Mouse (Mus musculus) midbrain, postnatal 0 days (tissue): ENCODE results near the gene Ptprg. TPM values are rescaled to one million over a fixed set of nuclear protein-coding genes. Genes with fewer than 3 reads are reported as not detected.
"Not testable (repeated sequence)": the region's sequence is repeated elsewhere in the genome, so short reads cannot be mapped to it uniquely, and the experiment has no call there.

Experiments used
- ATAC-seq: fragments of 200-750 bp; cut with Nextera tagmentation; 2 replicates; pipeline ENCODE4 v1.8.0; 2017; ENCODE audit warnings: moderate number of reproducible peaks, mild to moderate bottlenecking, moderate TSS enrichment, moderate library complexity; ENCODE audit not compliant: low FRiP score
- DNase-seq: peaks from one replicate; pipeline ENCODE4 v3.0.0-alpha.2; 2015; ENCODE audit warnings: low spot score
- H3K27ac ChIP-seq: fragments of 300-500 bp; sonication (generic); 2 replicates; pipeline ENCODE4 v1.5.1; 2014; ENCODE audit warnings: low read depth, mild to moderate bottlenecking, low read length, mixed read lengths
- H3K27me3 ChIP-seq: fragments of 300-500 bp; sonication (generic); 2 replicates; pipeline ENCODE4 v1.6.1; 2014; ENCODE audit warnings: low read length, control low read depth, mixed read lengths; ENCODE audit not compliant: insufficient read depth
- H3K36me3 ChIP-seq: fragments of 300-500 bp; sonication (generic); 2 replicates; pipeline ENCODE4 v1.6.1; 2014; ENCODE audit warnings: low read length, control low read depth, mixed read lengths; ENCODE audit not compliant: insufficient read depth
- H3K4me1 ChIP-seq: fragments of 300-500 bp; sonication (generic); 2 replicates; pipeline ENCODE4 v1.6.1; 2014; ENCODE audit warnings: mild to moderate bottlenecking, control low read depth, antibody characterized with exemption, low read length, mixed read lengths; ENCODE audit not compliant: insufficient read depth
- H3K4me2 ChIP-seq: fragments of 300-500 bp; sonication (generic); 2 replicates; pipeline ENCODE4 v1.6.1; 2014; ENCODE audit warnings: low read depth, mild to moderate bottlenecking, low read length, mixed read lengths; ENCODE audit not compliant: poor library complexity, severe bottlenecking
- H3K4me3 ChIP-seq: fragments of 300-500 bp; sonication (generic); 2 replicates; pipeline ENCODE4 v1.5.1; 2014; ENCODE audit warnings: low read depth, mild to moderate bottlenecking, low read length, moderate library complexity
- H3K9ac ChIP-seq: fragments of 300-500 bp; sonication (generic); replicated peaks from 2 replicates; pipeline ENCODE4 v1.6.1; 2014; ENCODE audit warnings: mild to moderate bottlenecking, low read length, moderate library complexity, mixed read lengths; ENCODE audit not compliant: poor library complexity, severe bottlenecking
- H3K9me3 ChIP-seq: fragments of 300-500 bp; sonication (generic); 2 replicates; pipeline ENCODE4 v1.6.1; 2016; ENCODE audit warnings: low read length, control low read depth
- CTCF ChIP-seq: IDR thresholded peaks from 2 replicates; pipeline ENCODE4 v1.5.1; 2016; ENCODE audit warnings: antibody characterized with exemption, mild to moderate bottlenecking
- WGBS: fragments of 180-500 bp; shearing (Covaris S2); extraction: QIAGEN DNeasy Blood & Tissue Kit; methylation state at CpG from one replicate; pipeline ENCODE4 v1.1.7; 2014; 5-methylcytosine and 5-hydroxymethylcytosine counted together
- polyA plus RNA-seq: library from polyadenylated mRNA; unstranded; fragments of >200 nt; fragmentation: Nextera tagmentation; extraction: Ambion mirVana; gene quantifications from 2 replicates; pipeline ENCODE4 v1.2.1, GENCODE M21; 2015
- total RNA-seq: library from RNA; depleted of rRNA; stranded (reverse); fragments of >200 nt; gene quantifications from 2 replicates; pipeline ENCODE4 v1.2.3, GENCODE M21; 2014

Gene Ptprg
- total and polyA plus RNA-seq, 2 experiments from 2014 or later = 25.7 to 84.9 TPM

DNA sequence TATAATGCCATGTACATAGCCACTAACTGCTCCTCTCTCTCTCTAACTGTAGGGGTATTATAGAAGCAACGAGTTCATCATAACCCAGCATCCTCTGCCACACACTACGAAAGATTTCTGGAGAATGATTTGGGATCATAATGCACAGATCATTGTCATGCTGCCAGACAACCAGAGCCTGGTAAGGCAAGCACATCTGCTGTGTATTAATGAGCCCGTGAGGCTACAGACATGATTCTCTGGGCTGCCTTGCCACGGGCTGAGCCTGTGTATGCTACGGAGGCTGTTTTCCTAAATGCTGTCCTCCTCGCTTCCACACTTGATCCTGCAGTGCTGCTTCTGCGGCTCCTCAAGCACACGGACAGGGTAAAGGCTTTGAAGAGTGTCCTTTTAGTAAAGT is 667.2 kb downstream of the Ptprg start:
- Histone ChIP-seq H3K27me3 (no peaks in the 10 kb centered on the region), H3K36me3 (0 out of 2 replicates have a peak, but pooled peaks cover 2% of the 10 kb centered on the region), H3K4me2 (no peak overlapping the region), H3K9ac (no peak overlapping the region), H3K4me1 (no peaks in the 10 kb centered on the region), H3K27ac (no peak overlapping the region), H3K4me3 (no peak overlapping the region), H3K9me3 (no peaks in the 10 kb centered on the region)
- 64% methylated on average over 8 of the region's 8 CpGs for WGBS
- no peak for TF ChIP-seq CTCF
- no peak for ATAC-seq
- peak; percentile 47 for DNase-seq

DNA sequence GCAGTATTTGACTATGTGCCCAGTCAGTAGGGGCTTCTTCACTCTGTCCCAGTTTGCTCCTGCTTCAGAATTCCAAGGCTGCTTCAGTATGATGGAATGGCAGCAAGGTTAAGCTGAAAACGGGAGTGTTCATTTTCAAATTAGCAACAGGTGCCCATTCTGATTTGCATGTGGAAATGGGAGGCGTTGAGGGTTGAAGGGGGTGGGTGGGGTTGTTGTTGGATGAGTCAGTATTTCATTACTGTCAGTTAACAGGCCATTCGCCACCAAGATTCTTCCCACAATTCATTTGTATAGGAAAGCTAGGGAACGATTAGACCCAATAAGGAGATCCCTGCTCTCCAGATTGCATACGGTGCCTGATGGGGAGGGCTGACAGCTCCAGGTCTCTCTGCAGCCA is 668.2 kb downstream of the Ptprg start:
- H3K36me3 ChIP-seq = peaks cover 7% of the 10 kb centered on the region; the same call in 1 of the 2 replicates
- no peak overlapping the region for H3K27ac ChIP-seq
- H3K9ac ChIP-seq = no peak overlapping the region
- no peak for DNase-seq
- H3K4me1 ChIP-seq = no peaks in the 10 kb centered on the region
- no peaks in the 10 kb centered on the region for H3K9me3 ChIP-seq
- 84% methylated on average over 5 of the region's 5 CpGs for WGBS
- TF ChIP-seq CTCF = no peak
- no peak overlapping the region for H3K4me3 ChIP-seq
- no peak for ATAC-seq
- no peak overlapping the region for H3K4me2 ChIP-seq
- H3K27me3 ChIP-seq = no peaks in the 10 kb centered on the region

- ATAC-seq = no peak
- 79% methylated on average over 4 of the region's 4 CpGs for WGBS
Measured at GRCm38 (mm10) chr14:12243726-12244125, 690.4 kb downstream of the Ptprg start.

GRCm38 (mm10) chr14:12276031-12276430 is 722.7 kb downstream of the Ptprg start:
- H3K4me2 ChIP-seq = no peak overlapping the region
- 68% methylated on average over 3 of the region's 3 CpGs for WGBS
- H3K27ac ChIP-seq = no peak overlapping the region
- no peaks in the 10 kb centered on the region for H3K9me3 ChIP-seq
- ATAC-seq = no peak
- no peak overlapping the region for H3K4me3 ChIP-seq
- H3K4me1 ChIP-seq = no peaks in the 10 kb centered on the region
- DNase-seq = no peak
- H3K36me3 ChIP-seq = no peaks in the 10 kb centered on the region
- no peak for TF ChIP-seq CTCF
- H3K27me3 ChIP-seq = no peaks in the 10 kb centered on the region
- no peak overlapping the region for H3K9ac ChIP-seq

More at GRCm38 (mm10) chr14:12243726-12244125, 690.4 kb downstream of the Ptprg start:
- Histone ChIP-seq H3K36me3 (no peaks in the 10 kb centered on the region), H3K9me3 (no peaks in the 10 kb centered on the region), H3K27ac (no peak overlapping the region), H3K4me2 (no peak overlapping the region), H3K4me1 (no peaks in the 10 kb centered on the region), H3K4me3 (no peak overlapping the region), H3K27me3 (no peaks in the 10 kb centered on the region), H3K9ac (no peak overlapping the region)
- no peak for DNase-seq
- no peak for TF ChIP-seq CTCF

- ATAC-seq = peak; percentile 12; the same call in 1 of the 2 replicates
- no peaks in the 10 kb centered on the region for H3K27me3 ChIP-seq
- DNase-seq = no peak
- TF ChIP-seq CTCF = no peak
- H3K4me2 ChIP-seq = peak within 1 kb of the TSS; percentile 70
- no peaks in the 10 kb centered on the region for H3K9me3 ChIP-seq
- 78% methylated on average over 6 of the region's 6 CpGs for WGBS
- peak within 1 kb of the TSS; percentile 60 for H3K4me3 ChIP-seq
- no peaks in the 10 kb centered on the region for H3K36me3 ChIP-seq
- no peaks in the 10 kb centered on the region for H3K4me1 ChIP-seq
- H3K27ac ChIP-seq = peak within 1 kb of the TSS; percentile 60
- peak within 1 kb of the TSS; percentile 67 for H3K9ac ChIP-seq
Measured at GRCm38 (mm10) chr14:12283641-12284040, 730.3 kb downstream of the Ptprg start, which contains the start of gene Gm49355. Gene Gm49355, plus strand, starts transcription at chr14:12283976.

DNA sequence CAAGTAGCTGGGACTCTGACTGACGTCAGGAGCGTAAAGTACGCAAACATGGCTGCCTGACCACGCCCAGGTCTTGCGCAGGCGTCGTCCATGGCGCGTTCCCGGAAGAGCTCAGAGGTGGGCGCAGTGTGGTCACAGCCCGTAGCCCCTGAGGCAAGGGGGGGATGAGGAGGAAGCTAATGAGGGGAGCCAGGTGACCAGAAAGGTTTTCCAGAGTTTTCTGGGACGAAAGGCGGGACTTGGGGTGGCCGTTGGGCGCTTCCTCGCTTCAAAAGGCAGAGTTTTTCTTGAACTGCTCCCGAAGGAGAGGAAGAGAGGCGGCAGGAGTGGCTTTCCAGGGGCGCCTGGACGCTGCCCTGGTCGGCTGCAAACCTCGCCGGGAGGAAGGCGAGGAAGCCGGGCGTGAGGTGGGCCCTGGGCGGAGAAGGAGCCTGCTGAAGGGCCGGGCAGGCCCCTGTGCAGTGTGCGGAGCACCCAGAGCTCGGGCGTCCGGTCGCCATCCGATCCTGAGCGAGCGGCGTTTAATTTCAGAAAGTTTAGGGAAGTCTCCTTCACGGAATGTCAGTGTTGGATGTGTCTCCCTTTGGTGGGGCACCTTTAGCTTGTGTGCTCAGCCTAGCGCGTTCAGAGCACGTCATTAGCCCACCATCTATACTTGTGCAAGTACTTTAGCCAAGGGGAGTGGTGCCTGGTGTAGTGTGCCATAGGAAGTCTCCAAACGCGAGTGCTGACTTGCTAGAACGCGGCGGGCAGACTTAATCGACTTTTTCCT is 731.0 kb downstream of the Ptprg start, which contains the start of gene 3830406C13Rik:
Gene 3830406C13Rik (plus strand): TSS at position 33 of the 772 bp plus-strand sequence.
- Histone ChIP-seq H3K4me3 (peak within 1 kb of the TSS; percentile 60), H3K4me2 (peak within 1 kb of the TSS; percentile 70), H3K27ac (peak within 1 kb of the TSS; percentile 60), H3K36me3 (no peaks in the 10 kb centered on the region), H3K27me3 (no peaks in the 10 kb centered on the region), H3K9me3 (no peaks in the 10 kb centered on the region), H3K9ac (peak within 1 kb of the TSS; percentile 67), H3K4me1 (no peaks in the 10 kb centered on the region)
- under 1% methylated on average over 41 of the region's 48 CpGs for WGBS
- 0 out of 2 replicates have a peak, but pooled peaks have one; percentile 15 for TF ChIP-seq CTCF
- ATAC-seq = peak; percentile 98
- DNase-seq = peak; percentile 93

DNA sequence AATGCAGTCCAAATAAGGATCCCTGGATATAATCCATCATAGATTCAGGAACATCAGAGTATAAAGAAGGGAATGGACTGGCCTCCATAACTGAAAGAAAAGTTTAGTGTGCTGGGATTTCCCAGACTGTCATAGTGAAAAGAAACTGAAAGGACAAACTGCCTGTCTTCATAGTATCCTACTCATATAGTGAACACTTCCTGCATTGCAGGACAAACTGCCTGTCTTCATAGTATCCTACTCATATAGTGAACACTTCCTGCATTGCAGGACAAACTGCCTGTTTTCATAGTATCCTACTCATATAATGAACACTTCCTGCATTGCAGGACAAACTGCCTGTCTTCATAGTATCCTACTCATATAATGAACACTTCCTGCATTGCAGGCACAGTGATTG is 736.4 kb downstream of the Ptprg start:
- not testable (repeated sequence) for H3K27me3 ChIP-seq, ATAC-seq, H3K36me3 ChIP-seq, H3K9ac ChIP-seq, H3K4me2 ChIP-seq, H3K9me3 ChIP-seq, H3K4me3 ChIP-seq, H3K27ac ChIP-seq, DNase-seq, H3K4me1 ChIP-seq
